Mouse (Mus musculus) kidney, adult 11 months (tissue): Measurements from ENCODE around the gene Unc45b.
A peak's percentile ranks its signal among the peaks of the same experiment; 100 is the strongest.
"Not testable (repeated sequence)": the region's sequence is repeated elsewhere in the genome, so short reads cannot be mapped to it uniquely, and the experiment has no call there.

Source experiments
- DNase-seq: peaks from one replicate; pipeline ENCODE4 v3.0.0; 2022

The Unc45b gene

DNA sequence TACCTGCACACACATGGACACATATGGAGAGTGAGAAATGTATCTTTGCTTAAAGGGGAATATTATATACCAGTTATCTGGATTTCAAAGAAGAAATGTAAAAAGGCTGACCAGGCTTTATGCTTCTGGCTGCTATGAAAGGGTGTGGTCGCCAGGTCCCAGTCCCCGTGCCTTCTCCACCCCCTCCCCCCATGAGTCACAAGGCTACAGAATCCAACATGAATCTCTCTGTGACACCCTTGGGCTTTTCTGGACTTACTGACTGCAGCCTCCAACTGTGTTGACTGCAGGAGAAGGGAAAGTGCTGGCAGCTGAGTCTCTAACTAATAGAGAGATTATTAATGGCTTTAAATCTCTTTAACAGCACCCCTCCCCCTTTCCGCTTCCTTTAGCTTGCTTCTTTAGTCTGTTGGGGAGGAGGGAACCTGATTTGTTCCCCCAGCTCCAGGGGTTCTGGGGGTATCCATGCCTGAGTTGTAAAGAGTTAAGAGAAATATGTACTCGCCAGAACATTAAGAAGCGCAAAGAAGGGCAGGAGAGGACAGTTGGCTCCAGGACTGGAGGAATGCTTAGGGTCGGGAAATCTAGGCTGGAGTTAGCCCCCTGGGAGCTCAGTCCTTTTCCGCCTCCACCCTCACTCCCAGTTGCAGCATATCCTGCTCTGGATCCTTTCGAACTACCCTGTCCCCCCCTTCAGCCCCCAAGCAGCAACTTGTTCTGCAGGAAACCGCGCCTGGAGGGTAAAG is 40.6 kb downstream of the Unc45b start, which contains the start of gene Slfn5:
Gene Slfn5, plus strand, starts transcription at position 614 of the 746 bp plus-strand sequence.
- DNase-seq, result peak; percentile 72

- peak; percentile 79 for DNase-seq
These were observed 41.7 kb downstream of the Unc45b start for GRCm38 (mm10) chr11:82951865-82952611.

- no peak for DNase-seq
These were observed 42.5 kb downstream of the Unc45b start for GRCm38 (mm10) chr11:82952612-82953542.

- no peak for DNase-seq
These were observed 44.3 kb downstream of the Unc45b start for GRCm38 (mm10) chr11:82954631-82955030.

DNA sequence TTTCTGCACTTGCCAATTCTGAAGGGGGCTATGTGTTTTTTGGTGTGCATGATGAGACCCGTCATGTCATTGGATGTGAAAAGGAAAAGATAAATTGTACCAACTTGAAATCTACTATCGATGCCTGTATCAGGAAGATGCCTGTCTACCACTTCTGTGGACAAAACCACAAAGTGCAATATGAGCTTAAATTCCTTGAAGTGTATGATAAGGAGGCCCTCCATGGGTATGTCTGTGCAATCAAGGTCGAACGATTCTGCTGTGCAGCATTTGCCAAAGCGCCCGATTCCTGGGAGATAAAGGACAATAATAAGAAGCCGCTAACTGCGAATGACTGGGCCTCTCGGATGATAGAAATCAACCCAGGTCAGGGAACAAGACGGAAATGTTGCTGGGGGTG is 46.6 kb downstream of the Unc45b start:
- DNase-seq, result no peak

DNA sequence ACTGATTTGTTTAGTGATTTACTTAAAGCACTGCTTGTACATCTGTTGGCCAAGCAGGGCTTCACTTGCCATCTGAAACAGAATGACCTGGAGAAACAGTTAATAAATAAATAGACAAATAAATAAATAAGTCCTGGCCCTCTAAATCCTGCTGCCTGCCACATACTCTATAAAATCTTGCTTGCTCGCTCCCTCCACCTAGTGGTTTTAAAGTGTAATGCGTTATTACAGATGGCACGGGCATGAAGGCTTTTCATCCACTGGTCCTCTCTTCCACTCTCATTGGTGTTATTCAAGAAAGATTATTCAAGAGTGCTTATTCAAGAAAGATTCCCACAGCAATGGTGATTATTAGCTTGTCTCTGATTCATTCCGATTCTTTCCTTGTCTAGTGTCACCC is 49.3 kb downstream of the Unc45b start:
- peak; percentile 16 for DNase-seq

DNA sequence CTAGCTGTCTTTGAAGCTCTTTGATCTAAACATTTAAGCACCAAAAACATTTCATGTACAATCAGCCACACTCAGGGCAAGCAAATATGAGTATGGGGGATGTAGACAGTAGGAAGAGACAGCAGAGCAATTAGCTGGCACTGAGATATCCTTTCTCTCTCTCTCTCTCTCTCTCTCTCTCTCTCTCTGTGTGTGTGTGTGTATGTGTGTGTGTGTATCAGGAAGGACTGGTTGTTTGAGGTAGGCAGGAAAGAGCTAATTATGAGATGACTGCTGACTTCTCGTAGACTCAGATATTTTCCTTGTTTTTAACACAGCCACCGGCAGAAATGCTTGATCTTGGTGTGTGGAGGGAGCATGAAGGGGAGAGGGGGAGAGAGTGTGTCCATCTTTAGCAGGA is 51.4 kb downstream of the Unc45b start:
- no peak for DNase-seq

- no peak for DNase-seq
These were observed 51.9 kb downstream of the Unc45b start for GRCm38 (mm10) chr11:82962215-82962614.

GRCm38 (mm10) chr11:82970712-82971589 is 60.6 kb downstream of the Unc45b start:
- DNase-seq, result no peak

DNA sequence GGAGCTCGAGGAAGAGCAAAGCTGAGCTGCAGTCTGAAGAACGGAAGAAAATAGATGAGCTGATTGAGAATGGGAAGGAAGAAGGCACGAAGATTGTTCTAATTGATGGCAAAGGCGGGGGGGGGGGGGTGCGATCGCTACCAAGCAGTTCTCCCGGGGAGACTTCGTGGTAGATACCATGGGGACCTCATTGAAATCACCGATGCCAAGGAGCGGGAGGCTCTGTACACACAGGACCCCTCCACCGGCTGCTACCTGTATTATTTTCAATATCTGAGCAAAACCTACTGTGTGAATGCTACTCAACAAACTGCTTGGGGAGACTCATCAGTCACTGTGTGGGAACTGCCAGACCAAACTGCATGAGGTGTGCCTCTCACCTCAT is 61.2 kb downstream of the Unc45b start:
- no peak for DNase-seq

- DNase-seq, result peak; percentile 54
These were observed 63.6 kb downstream of the Unc45b start for GRCm38 (mm10) chr11:82973916-82974315.

DNA sequence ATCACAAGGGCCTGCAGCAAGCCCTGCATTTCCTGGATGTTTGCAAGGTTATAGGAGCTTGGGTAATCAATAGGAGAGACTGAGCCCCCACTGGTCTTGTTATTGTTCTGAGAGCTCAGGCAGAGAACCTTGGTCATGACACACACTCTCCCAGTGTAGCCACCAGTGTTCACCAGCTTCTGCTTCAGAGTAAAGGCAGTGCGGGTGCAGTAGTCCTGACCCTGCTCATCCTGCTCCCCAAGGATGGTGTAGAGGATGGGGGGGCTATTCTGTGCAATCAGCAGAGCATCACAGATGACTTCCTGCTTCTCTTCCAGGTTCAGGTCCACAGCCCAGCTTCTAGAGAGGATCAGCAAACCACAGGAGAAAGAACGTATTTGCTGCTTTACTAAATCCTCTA is 72.1 kb downstream of the Unc45b start:
- DNase-seq, result not testable (repeated sequence)

GRCm38 (mm10) chr11:82983193-82983592 is 72.8 kb downstream of the Unc45b start:
- no peak for DNase-seq

GRCm38 (mm10) chr11:82987621-82988020 is 77.3 kb downstream of the Unc45b start:
- DNase-seq, result no peak

DNA sequence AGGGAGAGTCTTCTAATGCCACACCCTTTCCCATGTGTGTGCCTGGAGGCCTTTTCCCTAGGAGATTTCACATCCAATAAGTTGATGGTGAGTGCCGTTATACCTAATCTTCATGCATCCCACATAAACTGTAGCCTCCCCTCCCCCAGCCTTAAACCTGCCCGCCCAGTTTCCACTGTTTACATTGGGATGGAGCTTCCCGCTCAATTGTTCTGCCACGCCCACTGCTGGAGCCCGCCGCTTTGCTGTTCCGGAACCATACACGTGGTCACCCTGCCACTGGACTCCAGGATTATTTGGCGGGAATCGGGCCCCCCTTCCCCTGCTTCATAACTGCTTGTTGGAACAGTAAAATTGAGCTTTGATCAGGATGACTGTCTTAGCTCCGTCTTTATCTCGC is 79.0 kb downstream of the Unc45b start:
- no peak for DNase-seq

DNA sequence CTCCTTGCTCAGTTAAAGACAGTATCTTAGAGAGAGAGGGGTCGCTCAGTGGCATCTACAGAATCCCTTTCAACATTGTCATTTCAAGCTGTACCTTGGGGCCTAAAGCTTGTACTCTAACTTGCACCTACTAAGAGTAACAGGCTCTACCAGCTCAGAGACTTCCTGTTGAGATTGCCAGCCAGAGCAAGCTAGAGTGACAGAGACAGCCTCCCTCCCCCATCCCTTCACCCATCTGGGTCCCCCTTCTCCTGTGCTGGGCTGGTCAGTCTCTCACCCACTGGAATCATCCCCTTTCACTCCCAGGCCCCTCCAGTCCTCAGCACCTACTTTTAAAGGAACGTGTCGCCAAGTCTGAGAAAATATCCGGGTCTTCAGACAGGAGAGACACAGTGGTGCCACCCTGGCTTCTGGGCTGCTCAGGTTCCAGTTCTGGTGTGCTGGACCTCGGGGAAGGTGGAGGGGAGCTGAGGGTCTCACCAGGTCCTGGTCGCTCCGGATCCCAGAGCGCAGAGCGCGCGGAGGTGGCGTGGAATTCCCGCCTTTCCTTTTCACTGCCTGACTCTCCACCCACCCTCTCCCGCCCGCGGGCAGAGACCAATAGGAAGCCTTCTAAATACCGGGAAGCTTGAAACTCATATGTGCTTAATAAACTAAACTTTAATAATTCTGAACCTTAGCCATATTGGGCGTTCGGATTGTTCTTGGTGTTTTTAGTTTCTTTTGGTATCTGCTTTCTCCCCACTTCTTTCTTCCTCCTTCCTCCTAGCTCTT is 80.4 kb downstream of the Unc45b start:
- DNase-seq, result not testable (repeated sequence)

DNA sequence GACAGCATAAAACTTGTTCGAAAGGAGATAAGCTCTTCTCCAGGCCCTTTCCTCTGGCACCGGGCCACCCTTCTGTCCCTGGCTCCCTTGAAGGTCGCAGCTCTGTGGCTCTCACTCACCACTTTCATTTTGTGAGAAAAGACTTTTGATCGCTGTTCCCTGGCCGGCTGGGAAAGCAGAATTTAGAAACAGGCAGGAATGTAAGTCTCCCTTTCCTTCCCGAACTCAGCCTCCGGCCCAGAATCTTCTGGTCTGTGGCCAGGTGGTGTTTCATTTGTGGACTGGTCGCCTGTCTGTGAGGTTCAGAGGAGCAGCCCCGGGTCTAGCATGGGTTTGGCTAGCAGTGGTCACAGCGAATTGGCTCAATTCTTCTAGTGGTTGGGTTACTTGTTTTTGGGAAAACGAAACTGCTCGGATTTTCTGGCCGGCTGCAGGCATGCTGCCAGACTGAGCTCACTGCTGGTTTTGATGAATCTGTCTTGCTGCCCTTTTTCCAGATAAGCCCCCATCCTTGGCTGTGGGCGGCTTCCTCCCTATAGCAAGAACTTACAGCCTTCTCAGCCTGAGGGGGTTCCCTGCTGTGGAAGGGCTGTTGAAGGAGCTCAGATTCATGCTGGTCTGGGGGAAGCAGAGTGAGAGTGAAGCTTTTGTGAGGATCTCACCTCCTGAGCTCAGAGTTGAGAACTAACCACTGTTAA is 81.3 kb downstream of the Unc45b start, which contains the start of gene Slfn9:
Gene Slfn9, minus strand, starts transcription at position 362 of the 698 bp plus-strand sequence.
- peak; percentile 11 for DNase-seq
